Mouse (Mus musculus): ENCODE data around the gene Rab20. TPM values are rescaled to one million over a fixed set of nuclear protein-coding genes. Genes with fewer than 3 reads are reported as not detected.
"Not testable (repeated sequence)": the region's sequence is repeated elsewhere in the genome, so short reads cannot be mapped to it uniquely, and the experiment has no call there.

Rab20 gene
- polyA plus RNA-seq, 1 experiment from 2014 or later: 28.1 TPM

DNA sequence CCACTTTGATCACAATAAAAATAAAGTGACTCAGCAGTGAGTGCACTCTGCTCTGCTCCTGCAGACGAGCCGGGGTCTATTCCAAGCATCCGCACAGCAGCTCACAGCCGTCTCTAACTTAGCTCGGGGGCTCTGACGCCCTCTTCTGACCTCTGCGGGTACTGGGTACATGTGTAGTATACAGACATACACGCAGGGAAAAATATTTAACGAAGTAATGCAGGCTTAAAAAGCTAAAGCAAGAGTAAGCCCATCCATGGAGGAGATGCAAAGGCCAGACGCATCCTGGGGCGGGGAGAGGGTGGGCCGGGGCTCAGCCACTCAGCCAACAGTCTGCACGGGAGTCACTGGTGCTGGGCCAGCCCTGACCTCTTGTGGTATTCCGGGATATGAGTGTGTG lies 27.6 kb upstream of the Rab20 start:
- peaks cover 95% of the 10 kb centered on the region for H3K36me3 ChIP-seq
- no peak overlapping the region for H3K9ac ChIP-seq
- H3K27ac ChIP-seq (replicated peaks): no peak overlapping the region
- H3K4me1 ChIP-seq: no peaks in the 10 kb centered on the region
- ATAC-seq (ENCODE audit: extremely low read depth, insufficient number of reproducible peaks, low FRiP score, low TSS enrichment): no peak
- 82% methylated on average over 14 of the region's 14 CpGs for WGBS
- H3K4me3 ChIP-seq: no peak overlapping the region
- H3K4me2 ChIP-seq: no peak overlapping the region
- H3K9me3 ChIP-seq: no peaks in the 10 kb centered on the region
- no peaks in the 10 kb centered on the region for H3K27me3 ChIP-seq (replicated peaks)

DNA sequence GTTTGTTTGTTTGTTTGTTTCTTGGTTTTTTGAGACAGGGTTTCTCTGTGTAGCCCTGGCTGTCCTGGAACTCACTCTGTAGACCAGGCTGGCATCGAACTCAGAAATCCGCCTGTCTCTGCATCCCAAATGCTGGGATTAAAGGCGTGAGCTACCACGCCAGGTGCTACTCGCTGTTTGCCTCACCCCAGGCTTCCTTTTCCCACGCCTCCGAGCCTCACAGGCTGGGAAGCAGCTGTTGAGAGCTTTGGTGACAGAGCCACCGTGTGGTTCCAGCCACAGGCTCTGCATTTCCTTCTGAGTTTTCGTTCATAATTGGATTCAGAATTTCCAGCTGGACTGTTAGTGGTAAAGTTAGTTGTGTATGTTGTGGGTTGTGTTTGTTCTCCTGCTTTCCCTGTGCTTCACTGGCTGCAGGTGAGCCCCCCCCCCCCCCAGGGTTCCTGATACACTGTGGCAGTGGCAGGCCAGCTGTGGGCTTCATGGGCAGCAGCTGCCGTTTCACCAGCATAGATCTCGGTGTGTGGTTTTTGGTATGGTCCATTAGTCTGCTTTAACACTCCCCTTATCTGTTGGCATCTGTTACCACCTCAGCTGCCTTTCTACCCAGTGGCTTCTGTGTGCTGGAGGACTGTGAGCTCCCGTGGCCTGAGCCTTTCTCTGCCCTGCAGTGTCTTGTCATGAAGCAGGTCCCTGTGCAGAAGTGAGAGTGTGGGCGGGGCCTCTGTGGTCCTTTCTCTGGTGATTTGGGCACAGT lies 25.1 kb upstream of the Rab20 start:
- Histone ChIP-seq H3K4me1 (peaks cover under 1% of the 10 kb centered on the region; the same call in 1 of the 2 replicates), H3K9me3 (no peaks in the 10 kb centered on the region), H3K36me3 (peaks cover 71% of the 10 kb centered on the region), H3K9ac (no peak overlapping the region), H3K4me3 (no peak overlapping the region), H3K27ac (replicated peaks) (no peak overlapping the region), H3K27me3 (replicated peaks) (no peaks in the 10 kb centered on the region), H3K4me2 (no peak overlapping the region)
- ATAC-seq (ENCODE audit: extremely low read depth, insufficient number of reproducible peaks, low FRiP score, low TSS enrichment): no peak
- 79% methylated on average over 13 of the region's 13 CpGs for WGBS

DNA sequence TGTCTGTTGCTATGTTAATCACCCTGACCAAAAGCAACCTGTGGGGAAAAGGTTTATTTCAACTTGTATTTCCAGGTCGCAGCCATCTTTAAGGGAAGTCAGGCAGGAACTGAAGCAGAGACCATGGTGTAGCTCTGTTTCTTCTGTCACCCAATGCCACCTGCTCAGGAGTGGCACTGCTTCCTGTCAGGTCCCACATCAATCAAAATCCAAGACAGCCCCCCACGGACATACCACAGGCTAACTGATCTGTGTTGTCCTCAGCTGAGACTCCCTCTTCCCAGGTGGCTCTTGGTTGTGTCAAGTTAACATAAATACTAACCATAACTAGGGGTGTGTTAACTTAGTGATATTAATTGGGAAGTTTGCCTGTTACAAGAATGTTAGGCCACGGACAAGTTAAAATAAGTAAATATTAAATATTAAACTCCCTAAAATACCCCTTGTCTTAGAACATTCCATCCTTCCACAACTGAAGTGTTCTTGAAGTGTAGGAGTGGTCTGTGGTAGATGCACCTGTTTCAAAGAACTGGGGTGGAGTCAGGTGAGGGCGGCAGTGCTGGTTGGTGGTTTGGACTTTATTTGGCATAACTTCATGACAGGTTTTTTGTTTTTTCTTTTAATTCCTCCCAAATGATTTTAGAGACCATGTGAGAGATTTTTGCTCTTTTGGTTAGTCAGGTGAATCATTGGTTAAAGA lies 20.4 kb upstream of the Rab20 start:
- H3K4me2 ChIP-seq: peak overlapping the region; percentile 70

DNA sequence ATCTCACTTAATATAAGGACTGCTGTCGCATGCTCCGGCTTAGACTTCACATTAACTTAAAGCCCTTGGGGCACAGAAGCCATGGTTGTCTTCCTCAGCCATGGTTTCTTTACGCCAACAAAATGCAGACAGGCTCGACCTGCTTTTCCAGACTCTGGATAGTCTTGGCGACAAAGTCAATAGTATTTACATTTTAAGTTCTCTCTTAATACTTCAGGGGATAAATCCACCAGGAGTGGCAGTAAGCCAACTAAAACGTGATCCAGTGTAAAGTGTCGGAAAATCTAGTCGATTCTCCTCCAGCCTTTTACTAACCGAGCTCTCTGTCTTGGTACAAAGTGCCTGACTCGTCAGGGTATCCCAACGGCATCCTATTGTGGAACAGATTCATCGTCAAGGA lies 19.8 kb upstream of the Rab20 start:
- Histone ChIP-seq H3K9me3 (no peaks in the 10 kb centered on the region), H3K9ac (peak overlapping the region; percentile 95), H3K27me3 (replicated peaks) (peaks cover 17% of the 10 kb centered on the region), H3K4me1 (peaks cover 18% of the 10 kb centered on the region), H3K27ac (replicated peaks) (no peak overlapping the region), H3K36me3 (peaks cover 19% of the 10 kb centered on the region), H3K4me3 (peak overlapping the region; percentile 93), H3K4me2 (peak overlapping the region; percentile 70)
- ATAC-seq (ENCODE audit: extremely low read depth, insufficient number of reproducible peaks, low FRiP score, low TSS enrichment): no peak
- WGBS: 68% methylated on average over 12 of the region's 12 CpGs

More for the DNA sequence above, 20.4 kb upstream of the Rab20 start:
- Histone ChIP-seq H3K36me3 (peaks cover 26% of the 10 kb centered on the region), H3K27me3 (replicated peaks) (peaks cover 16% of the 10 kb centered on the region), H3K9ac (no peak overlapping the region), H3K4me1 (peaks cover 18% of the 10 kb centered on the region), H3K27ac (replicated peaks) (no peak overlapping the region), H3K9me3 (no peaks in the 10 kb centered on the region), H3K4me3 (peak overlapping the region; percentile 93)
- 77% methylated on average over 4 of the region's 4 CpGs for WGBS
- ATAC-seq (ENCODE audit: extremely low read depth, insufficient number of reproducible peaks, low FRiP score, low TSS enrichment): no peak

DNA sequence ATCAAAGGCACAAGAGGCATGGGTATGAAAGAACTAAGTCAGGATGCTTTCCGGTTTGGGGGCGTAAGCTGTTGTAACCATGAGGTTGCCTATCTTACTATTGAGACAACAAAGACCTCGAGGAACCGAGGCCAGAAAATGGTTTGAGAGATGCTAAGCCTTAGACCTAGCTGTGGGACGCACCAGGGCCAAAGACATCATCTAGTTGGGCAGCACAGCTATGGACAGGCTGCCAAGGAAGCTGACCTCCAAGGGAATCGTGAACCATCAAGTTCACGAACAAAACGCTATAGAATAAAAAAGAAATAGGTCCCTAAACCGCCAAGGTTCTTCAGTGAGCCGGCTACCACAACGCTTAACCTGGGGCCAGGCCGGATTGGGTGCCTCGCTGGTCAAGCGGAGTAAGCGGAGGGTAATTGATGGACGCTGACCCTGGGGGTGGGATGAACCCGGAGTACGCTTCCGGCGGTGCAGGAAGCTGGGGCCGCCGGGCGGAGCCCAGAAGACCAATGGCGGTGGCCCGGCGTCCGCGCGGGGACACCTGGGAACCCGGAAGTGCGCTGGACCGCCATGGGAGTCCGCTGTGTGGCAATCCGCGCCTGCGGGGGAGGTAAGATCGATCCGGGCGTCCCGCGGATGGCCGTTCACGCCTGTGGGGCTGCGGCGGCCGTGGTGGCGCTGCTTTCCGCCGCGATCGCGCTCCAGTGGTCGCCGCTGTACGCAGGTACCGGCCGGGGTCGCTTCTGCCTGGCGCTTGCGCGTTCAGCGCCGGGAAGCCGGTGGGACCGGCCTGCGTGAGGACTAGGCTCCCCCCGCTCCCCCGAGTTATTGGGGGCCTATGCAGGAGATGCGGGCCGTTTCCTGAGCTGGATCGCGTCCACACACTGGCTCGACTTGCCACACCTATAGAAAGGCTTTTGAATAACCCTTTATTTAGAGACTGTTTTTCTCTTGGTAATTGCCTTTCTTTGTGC lies 18.8 kb upstream of the Rab20 start, which contains the start of gene Naxd:
TSS of gene Naxd (plus strand) at position 490 of the 974 bp plus-strand sequence.
- Histone ChIP-seq H3K27me3 (replicated peaks) (peaks cover 22% of the 10 kb centered on the region), H3K4me1 (peaks cover 18% of the 10 kb centered on the region), H3K4me2 (peak within 1 kb of the TSS; percentile 70), H3K36me3 (peaks cover 9% of the 10 kb centered on the region), H3K27ac (replicated peaks) (peak within 1 kb of the TSS; percentile 66), H3K9me3 (no peaks in the 10 kb centered on the region), H3K9ac (peak within 1 kb of the TSS; percentile 95), H3K4me3 (peak within 1 kb of the TSS; percentile 93)
- peak; percentile 88 for ATAC-seq (ENCODE audit: extremely low read depth, insufficient number of reproducible peaks, low FRiP score, low TSS enrichment)
- 3% methylated on average over 67 of the region's 73 CpGs for WGBS

DNA sequence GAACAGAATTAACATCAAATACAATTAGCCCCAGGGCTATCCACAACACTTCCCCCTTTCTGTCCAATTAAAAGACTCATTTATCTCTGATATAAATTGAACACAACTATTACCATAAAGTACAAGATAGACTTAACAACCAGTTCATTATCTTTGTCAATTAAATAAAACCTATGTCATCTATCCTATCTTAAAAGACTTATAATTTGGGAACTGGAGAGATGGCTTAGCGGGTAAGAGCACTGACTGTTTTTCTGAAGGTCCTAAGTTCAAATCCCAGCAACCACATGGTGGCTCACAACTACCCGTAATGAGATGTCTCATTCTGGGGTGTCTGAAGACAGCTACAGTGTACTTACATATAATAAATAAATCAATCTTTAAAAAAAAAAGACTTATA lies 13.8 kb upstream of the Rab20 start:
- 74% methylated on average over 2 of the region's 2 CpGs for WGBS
- H3K9ac ChIP-seq; H3K27ac ChIP-seq (replicated peaks); H3K4me3 ChIP-seq; H3K36me3 ChIP-seq; ATAC-seq (ENCODE audit: extremely low read depth, insufficient number of reproducible peaks, low FRiP score, low TSS enrichment); H3K4me1 ChIP-seq; H3K9me3 ChIP-seq; H3K4me2 ChIP-seq: not testable (repeated sequence)
- H3K27me3 ChIP-seq (replicated peaks): peaks cover 52% of the 10 kb centered on the region

DNA sequence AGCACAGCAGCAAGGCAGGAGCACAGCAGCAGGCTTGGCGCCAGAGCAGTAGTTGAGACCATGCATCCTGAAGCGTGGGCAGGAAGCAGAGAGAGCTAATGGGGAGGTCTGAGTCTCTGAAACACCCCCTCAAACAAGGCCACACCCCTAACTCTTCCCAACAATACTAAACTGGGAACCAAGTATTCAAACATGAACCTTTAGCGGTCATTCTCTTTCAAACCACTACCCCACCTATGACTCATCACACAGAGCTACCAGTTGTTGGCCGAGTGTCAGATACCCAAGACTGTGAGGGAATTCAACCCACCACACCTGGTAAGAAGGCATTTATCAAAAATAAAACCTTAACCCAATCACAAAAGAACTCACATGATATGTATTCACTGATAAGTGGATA lies 8.7 kb upstream of the Rab20 start:
- Histone ChIP-seq H3K9ac (0 out of 2 replicates have a peak overlapping the region, but pooled peaks have one; percentile 19), H3K4me1 (peaks cover 3% of the 10 kb centered on the region), H3K27ac (replicated peaks) (no peak overlapping the region), H3K36me3 (no peaks in the 10 kb centered on the region), H3K4me2 (no peak overlapping the region), H3K4me3 (no peak overlapping the region), H3K27me3 (replicated peaks) (peaks cover 36% of the 10 kb centered on the region), H3K9me3 (no peaks in the 10 kb centered on the region)
- ATAC-seq (ENCODE audit: extremely low read depth, insufficient number of reproducible peaks, low FRiP score, low TSS enrichment): no peak
- 50% methylated on average over 4 of the region's 4 CpGs for WGBS

DNA sequence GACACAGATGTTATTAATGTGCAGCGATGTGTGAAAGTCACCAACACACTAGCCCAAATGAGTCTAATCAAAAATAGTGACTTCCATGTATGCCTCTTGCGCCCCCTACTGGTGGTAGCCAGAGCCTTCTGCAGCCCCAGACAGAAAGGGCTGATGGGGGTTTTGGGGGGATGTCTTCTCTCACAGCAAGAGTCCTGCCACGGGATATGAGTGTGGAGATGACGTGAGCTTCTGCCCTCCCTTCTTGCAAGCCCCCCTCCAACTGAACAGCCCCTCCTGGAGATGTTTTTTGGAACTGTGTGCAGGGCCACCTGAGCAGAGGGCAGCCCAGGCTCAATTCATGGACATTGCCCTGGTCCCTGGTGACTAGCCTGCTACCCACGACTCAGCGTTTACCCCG lies 7.6 kb upstream of the Rab20 start:
- no peaks in the 10 kb centered on the region for H3K36me3 ChIP-seq
- WGBS: 17% methylated on average over 7 of the region's 7 CpGs

DNA sequence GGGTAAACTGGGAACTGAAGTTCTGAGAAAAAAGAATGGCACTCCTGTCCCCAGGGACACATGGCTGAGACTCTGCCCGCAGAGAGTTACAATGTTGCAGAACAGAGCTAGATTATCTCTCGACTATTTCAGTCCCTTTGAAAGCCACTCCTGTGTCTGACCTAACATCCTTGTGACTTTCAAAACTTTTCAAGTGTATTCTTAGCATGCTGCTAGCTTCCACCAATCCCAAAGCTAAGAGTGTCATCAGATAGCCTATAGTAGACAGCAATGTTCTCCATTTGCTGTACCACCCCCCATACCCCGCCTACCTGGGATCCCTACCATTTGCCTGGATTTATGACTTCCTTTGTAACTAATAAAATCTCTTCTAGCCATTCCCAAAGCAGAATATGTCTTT lies 4.0 kb upstream of the Rab20 start:
- Histone ChIP-seq H3K9ac (peak overlapping the region; percentile 33; the same call in 1 of the 2 replicates), H3K4me2 (peak overlapping the region; percentile 20; the same call in 1 of the 2 replicates), H3K36me3 (no peaks in the 10 kb centered on the region), H3K4me3 (no peak overlapping the region), H3K4me1 (peaks cover 36% of the 10 kb centered on the region), H3K27ac (replicated peaks) (peak overlapping the region; percentile 88), H3K9me3 (no peaks in the 10 kb centered on the region), H3K27me3 (replicated peaks) (peaks cover 36% of the 10 kb centered on the region)
- 35% methylated on average over 3 of the region's 3 CpGs for WGBS
- ATAC-seq (ENCODE audit: extremely low read depth, insufficient number of reproducible peaks, low FRiP score, low TSS enrichment): no peak

More for the DNA sequence above, 7.6 kb upstream of the Rab20 start:
- Histone ChIP-seq H3K4me2 (no peak overlapping the region), H3K4me1 (peaks cover 12% of the 10 kb centered on the region), H3K27me3 (replicated peaks) (peaks cover 39% of the 10 kb centered on the region), H3K9me3 (no peaks in the 10 kb centered on the region), H3K27ac (replicated peaks) (no peak overlapping the region), H3K9ac (no peak overlapping the region), H3K4me3 (no peak overlapping the region)
- no peak for ATAC-seq (ENCODE audit: extremely low read depth, insufficient number of reproducible peaks, low FRiP score, low TSS enrichment)

DNA sequence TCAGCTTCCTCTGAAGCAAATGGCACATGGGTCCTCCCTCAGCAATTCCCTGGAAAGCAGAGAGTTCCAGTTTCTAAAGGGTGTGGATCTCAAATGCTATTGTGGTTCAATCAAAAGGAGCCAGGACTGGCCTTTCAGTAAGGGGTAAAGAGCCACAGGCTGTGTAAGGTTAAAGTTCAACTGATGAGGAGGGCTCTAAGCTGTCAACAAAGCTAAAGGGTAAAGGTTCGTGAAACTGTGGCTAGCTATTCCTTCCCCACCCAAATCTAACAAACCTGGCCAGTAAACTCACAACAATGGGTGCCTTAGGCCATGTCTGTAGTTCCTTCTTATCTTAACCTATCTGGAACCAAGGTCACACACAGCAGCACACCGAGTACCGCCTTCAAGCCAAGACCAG lies 3.4 kb upstream of the Rab20 start:
- H3K9ac ChIP-seq: peak overlapping the region; percentile 33; the same call in 1 of the 2 replicates
- 60% methylated on average over 3 of the region's 3 CpGs for WGBS
- H3K27me3 ChIP-seq (replicated peaks): peaks cover 36% of the 10 kb centered on the region
- no peak overlapping the region for H3K4me2 ChIP-seq
- no peaks in the 10 kb centered on the region for H3K36me3 ChIP-seq
- H3K9me3 ChIP-seq: no peaks in the 10 kb centered on the region
- ATAC-seq (ENCODE audit: extremely low read depth, insufficient number of reproducible peaks, low FRiP score, low TSS enrichment): no peak
- peak overlapping the region; percentile 88 for H3K27ac ChIP-seq (replicated peaks)
- peaks cover 41% of the 10 kb centered on the region for H3K4me1 ChIP-seq
- H3K4me3 ChIP-seq: no peak overlapping the region

DNA sequence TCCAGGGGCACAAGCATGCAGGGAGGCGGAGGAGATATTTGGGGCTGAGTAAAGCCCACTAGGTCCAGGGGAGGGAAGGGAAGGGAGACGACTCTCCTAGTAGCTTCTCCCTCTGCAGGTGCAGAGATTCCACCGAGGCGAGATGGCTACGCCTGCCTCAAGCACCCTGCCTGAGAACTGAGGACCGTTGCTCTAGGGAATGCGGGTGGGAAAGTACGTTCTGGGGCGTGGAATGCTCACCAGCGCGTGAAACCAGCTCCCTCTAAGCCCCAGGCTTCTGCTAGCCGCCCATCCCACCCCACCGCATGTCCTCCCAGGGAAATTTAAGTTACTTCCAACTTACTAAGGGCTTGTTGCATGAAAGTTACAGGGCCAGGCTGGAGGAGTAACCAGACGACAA lies 1.1 kb upstream of the Rab20 start:
- no peaks in the 10 kb centered on the region for H3K36me3 ChIP-seq
- H3K27me3 ChIP-seq (replicated peaks): peaks cover 52% of the 10 kb centered on the region
- ATAC-seq (ENCODE audit: extremely low read depth, insufficient number of reproducible peaks, low FRiP score, low TSS enrichment): no peak
- H3K9ac ChIP-seq: peak overlapping the region; percentile 89
- peak overlapping the region; percentile 95; the same call in 1 of the 2 replicates for H3K27ac ChIP-seq (replicated peaks)
- peak overlapping the region; percentile 66 for H3K4me3 ChIP-seq
- peaks cover 63% of the 10 kb centered on the region for H3K4me1 ChIP-seq
- H3K4me2 ChIP-seq: peak overlapping the region; percentile 96
- 18% methylated on average over 14 of the region's 14 CpGs for WGBS
- no peaks in the 10 kb centered on the region for H3K9me3 ChIP-seq

Measured in heart, embryonic 13.5 days (tissue).